Mouse (Mus musculus) layer of hippocampus, adult 2 months (tissue): ENCODE results near the gene Uvrag. TPM values are rescaled to one million over a fixed set of nuclear protein-coding genes. Genes with fewer than 3 reads are reported as not detected.

Experiments used
- DNase-seq, 2 experiments: peaks; one replicate each; pipeline ENCODE4 v3.0.0; 2022; ENCODE audit warnings: low spot score in 2 of 2
- H3K27ac ChIP-seq: fragments of 200-600 bp; 2 replicates; pipeline ENCODE4 v1.8.1; 2022
- H3K4me3 ChIP-seq: fragments of 200-600 bp; 2 replicates; pipeline ENCODE4 v1.8.1; 2022; ENCODE audit warnings: mild to moderate bottlenecking
- CTCF ChIP-seq: fragments of 200-600 bp; conservative IDR thresholded peaks from 2 replicates; pipeline ENCODE4 v1.8.1; 2022; ENCODE audit warnings: antibody characterized with exemption, mild to moderate bottlenecking, moderate library complexity
- total RNA-seq, 2 experiments: library from RNA; stranded (reverse); gene quantifications; 2 replicates each; pipeline ENCODE4 v1.2.3; 2021

Gene Uvrag
- total RNA-seq, 2 experiments from 2014 or later: 48.9 to 52.4 TPM

DNA sequence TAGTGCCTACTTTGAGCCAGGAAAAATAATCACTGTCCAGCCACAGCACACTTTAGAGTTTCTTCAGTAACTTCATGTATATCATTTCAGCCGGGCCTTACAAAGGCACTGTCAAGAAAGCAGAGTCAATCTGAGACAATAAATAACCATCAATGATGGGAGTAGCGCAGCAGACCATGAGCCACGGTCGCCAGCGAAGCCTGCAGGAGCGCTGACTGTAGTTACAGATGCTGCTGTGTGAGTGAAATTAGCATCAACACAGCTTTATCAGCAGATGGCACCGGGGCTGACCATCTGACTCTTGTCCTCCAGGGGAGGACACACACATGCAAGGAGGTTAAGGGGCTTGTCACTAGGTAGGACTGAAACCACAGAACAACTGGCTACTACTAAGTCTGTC, 251.7 kb downstream of the Uvrag start:
- TF ChIP-seq CTCF: no peak
- H3K27ac ChIP-seq: peak overlapping the region; percentile 15; the same call in 1 of the 2 replicates
- no peak overlapping the region for H3K4me3 ChIP-seq
- no peak for DNase-seq

GRCm38 (mm10) chr7:98888810-98889209, 252.1 kb downstream of the Uvrag start:
- no peak for TF ChIP-seq CTCF
- H3K4me3 ChIP-seq: no peak overlapping the region
- H3K27ac ChIP-seq: peak overlapping the region; percentile 15; the same call in 1 of the 2 replicates
- no peak for DNase-seq

DNA sequence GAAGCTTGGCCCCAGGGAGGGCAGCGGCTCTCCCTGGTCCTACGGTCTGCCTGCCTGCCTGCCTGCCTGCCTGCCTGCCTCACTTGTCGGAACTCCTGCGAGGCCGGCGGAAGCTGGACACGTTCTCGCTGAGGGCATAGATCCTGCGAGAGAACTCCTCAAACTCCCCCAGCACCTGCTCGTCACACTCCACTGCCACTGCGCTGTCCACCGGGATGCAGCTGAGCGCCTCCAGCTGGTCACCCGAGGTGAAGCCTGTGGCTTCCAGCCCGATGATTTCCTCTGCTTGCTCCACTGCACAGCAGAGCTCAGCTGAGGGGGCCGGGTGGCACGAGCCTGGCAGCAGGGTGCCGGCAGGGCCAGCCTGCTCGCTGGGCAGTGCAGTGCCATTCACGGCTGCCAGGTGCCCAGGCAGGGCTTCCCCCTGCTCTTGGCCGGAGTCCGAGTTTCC, 253.1 kb downstream of the Uvrag start:
- TF ChIP-seq CTCF: peak; percentile 19
- Histone ChIP-seq H3K27ac (no peak overlapping the region), H3K4me3 (no peak overlapping the region)
- DNase-seq: no peak

- no peak for DNase-seq
- TF ChIP-seq CTCF: peak; percentile 77
- Histone ChIP-seq H3K27ac (no peak overlapping the region), H3K4me3 (no peak overlapping the region)
Measured at GRCm38 (mm10) chr7:98881887-98882286, 259.1 kb downstream of the Uvrag start.

DNA sequence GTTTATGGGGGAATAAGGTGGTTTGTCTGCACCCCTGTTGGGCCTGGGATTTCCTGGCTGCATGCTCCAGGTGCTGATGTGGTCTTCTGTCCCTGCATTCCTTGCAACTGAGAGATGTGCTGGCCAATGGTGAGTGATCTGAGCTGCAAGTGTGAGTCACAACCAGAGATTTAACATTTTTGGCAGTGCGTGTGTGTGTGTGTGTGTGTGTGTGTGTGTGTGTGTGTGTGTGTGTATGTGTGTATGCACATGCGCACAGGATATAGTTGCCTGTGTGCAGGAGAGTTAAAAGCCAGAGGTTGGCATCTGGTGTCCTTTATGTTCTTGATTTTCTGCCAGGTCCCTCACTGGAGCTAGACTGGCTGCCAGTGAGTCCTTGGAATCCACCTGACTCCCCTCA, 261.8 kb downstream of the Uvrag start:
- no peak overlapping the region for H3K27ac ChIP-seq
- no peak for TF ChIP-seq CTCF
- no peak for DNase-seq
- no peak overlapping the region for H3K4me3 ChIP-seq

GRCm38 (mm10) chr7:98876119-98876518, 264.8 kb downstream of the Uvrag start:
- Histone ChIP-seq H3K4me3 (peak overlapping the region; percentile 2; the same call in 1 of the 2 replicates), H3K27ac (no peak overlapping the region)
- no peak for TF ChIP-seq CTCF
- no peak for DNase-seq

DNA sequence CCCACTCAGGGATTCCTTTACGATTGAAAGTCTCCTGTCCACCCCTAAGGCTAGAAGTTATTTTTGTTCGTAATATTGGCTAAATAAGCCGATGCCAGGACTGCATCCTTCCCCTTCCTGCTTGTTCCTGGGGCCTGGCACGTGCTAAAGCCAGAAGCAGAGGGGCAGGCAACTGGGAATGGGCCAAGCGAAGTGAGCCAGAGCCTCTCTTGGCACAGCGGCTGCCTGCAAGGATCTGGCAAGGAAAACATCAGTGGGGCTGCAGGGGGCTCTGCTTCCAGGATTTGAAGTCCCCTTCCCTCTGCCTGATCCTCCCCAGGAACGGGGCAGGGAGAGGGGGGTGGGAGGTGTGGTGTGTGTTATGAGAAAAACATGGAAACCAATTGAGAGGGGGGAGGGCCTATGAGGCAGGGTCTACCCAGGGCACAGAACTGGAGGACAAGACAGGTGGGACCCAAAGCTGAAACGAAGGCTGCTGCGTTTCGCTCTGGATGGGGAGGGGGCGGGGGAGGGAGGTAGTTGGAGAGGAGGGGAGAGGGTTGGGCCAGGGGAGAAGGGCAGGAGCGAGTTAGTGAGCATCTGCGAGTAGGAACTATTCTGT, 265.5 kb downstream of the Uvrag start:
- peak in 1 of 2 experiments; percentile 19 for DNase-seq
- Histone ChIP-seq H3K4me3 (peak overlapping the region; percentile 2; the same call in 1 of the 2 replicates), H3K27ac (no peak overlapping the region)
- no peak for TF ChIP-seq CTCF

DNA sequence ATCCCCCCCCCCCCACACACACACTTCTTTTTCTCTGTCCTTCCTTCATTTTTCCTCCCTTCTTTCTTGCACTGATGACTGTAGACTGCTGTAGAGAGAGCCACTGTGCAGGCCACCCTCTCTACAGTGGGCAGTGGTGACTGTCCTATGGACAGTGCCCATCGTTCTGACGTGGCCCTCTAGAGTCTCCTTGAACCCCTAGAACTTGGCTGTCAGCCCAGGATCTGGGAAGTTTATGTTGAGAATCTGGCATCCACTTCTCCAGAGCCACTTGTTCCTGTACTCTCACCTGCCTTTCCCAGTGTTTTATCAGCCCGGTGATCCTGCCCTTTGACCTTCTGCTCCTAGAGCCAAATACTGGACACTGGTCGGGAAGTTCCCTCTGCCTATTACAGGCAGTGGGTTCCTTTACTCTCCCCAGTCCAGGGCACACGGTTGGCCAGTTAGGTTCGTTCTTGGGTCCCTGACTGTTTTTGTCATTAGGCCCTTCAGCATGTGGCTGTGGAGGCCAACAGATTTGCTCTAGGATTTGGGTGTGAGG, 266.5 kb downstream of the Uvrag start:
- Histone ChIP-seq H3K4me3 (no peak overlapping the region), H3K27ac (no peak overlapping the region)
- TF ChIP-seq CTCF: no peak
- DNase-seq: no peak

- no peak for DNase-seq
- TF ChIP-seq CTCF: no peak
- Histone ChIP-seq H3K4me3 (no peak overlapping the region), H3K27ac (no peak overlapping the region)
Measured at GRCm38 (mm10) chr7:98873316-98873715, 267.6 kb downstream of the Uvrag start.

DNA sequence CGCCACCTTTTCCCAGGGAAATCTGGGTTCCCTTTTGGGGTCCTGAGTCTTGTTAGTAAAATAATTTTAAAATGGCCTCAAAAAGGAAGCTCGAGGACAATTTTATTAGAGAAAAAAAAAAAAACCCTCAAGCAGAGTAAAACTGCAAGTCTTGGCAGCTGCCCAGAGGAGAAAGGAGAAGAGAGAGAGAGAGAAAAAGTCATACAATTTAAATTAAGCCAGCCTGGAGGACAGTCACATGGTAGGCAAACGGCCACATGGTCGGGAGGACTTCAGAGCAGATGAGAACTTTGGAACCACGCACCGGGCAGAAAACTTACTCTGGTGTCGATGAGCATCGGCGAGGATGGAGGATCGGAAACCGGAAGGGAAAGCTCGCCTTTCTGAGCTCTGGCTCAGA, 269.1 kb downstream of the Uvrag start:
- H3K27ac ChIP-seq: no peak overlapping the region
- TF ChIP-seq CTCF: no peak
- no peak for DNase-seq

GRCm38 (mm10) chr7:98870791-98871190, 270.1 kb downstream of the Uvrag start:
- TF ChIP-seq CTCF: no peak
- DNase-seq: no peak
- no peak overlapping the region for H3K27ac ChIP-seq
- no peak overlapping the region for H3K4me3 ChIP-seq

More for the DNA sequence above, 269.1 kb downstream of the Uvrag start:
- no peak overlapping the region for H3K4me3 ChIP-seq

DNA sequence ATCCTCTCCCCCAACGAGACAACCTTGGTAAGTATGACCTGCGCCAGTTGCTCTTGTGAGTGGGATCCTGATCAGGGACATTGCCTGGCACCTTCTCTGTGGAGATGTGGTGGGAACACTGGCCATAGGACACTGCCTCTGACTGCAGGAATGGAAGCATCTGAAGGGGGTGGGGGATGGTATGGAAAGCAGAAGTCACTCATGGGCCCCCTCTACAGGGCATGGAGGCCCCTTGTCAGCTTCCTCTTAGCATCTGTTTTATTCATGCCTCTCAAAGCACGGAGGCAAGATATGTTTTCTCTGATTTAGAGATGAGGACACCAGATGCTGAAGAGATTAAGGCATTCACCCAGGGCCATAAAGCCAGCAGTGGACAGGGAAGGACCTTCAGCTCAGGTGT, 271.9 kb downstream of the Uvrag start:
- no peak overlapping the region for H3K27ac ChIP-seq
- DNase-seq: no peak
- TF ChIP-seq CTCF: 0 out of 2 replicates have a peak, but pooled peaks have one; percentile 19
- no peak overlapping the region for H3K4me3 ChIP-seq

- no peak for TF ChIP-seq CTCF
Measured at GRCm38 (mm10) chr7:98867794-98868150, 273.2 kb downstream of the Uvrag start.

GRCm38 (mm10) chr7:98867053-98867793, 273.7 kb downstream of the Uvrag start:
- no peak for DNase-seq
- Histone ChIP-seq H3K27ac (no peak overlapping the region), H3K4me3 (no peak overlapping the region)
- TF ChIP-seq CTCF: no peak

More at GRCm38 (mm10) chr7:98867794-98868150, 273.2 kb downstream of the Uvrag start:
- Histone ChIP-seq H3K4me3 (no peak overlapping the region), H3K27ac (no peak overlapping the region)
- DNase-seq: no peak
